Mouse (Mus musculus): Measurements from ENCODE around the gene Cpa4. TPM values are rescaled to one million over a fixed set of nuclear protein-coding genes. Genes with fewer than 3 reads are reported as not detected.

The Cpa4 gene
- polyA plus RNA-seq (2021; fragmentation: Nextera tagmentation), result 0.18 and 0.32 TPM in 2 replicates
- long read RNA-seq, experiment 1, result 0 reads
- long read RNA-seq, experiment 2, partial matches to known transcripts, result 0 of 1 reads
- long read RNA-seq, experiment 2, other reads (novel, unspliced or antisense), result 1 of 1 reads

GRCm38 (mm10) chr6:30568069-30568468 lies at the start of gene Cpa4:
Gene Cpa4, plus strand, starts transcription at chr6:30568369.

GRCm38 (mm10) chr6:30541009-30541799 lies 27.0 kb upstream of the Cpa4 start, which contains the start of gene Cpa2:
Gene Cpa2, plus strand, starts transcription at chr6:30541582.

DNA sequence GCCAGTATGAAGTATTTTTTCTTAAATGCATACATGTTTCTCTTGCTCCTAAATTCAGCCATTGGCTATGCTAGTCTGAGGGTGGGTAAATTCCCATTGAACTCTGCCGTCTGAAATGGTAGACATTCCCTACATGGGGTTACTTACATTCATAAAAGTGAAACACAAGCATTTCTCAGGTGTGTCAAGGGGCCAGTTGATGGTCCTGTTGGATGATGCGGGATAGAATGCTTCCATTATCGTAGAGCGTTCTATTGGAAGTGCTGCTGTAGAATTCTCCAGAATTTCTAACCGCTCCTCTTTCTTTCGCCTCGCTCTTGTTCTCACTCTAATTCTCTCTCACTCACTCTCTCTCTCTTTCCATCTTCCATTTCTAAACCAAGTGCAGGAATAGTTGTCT lies 42.5 kb downstream of the Cpa4 start, which contains the start of gene Cpa5:
TSS of gene Cpa5 (plus strand) at position 301 of the 400 bp plus-strand sequence.

DNA sequence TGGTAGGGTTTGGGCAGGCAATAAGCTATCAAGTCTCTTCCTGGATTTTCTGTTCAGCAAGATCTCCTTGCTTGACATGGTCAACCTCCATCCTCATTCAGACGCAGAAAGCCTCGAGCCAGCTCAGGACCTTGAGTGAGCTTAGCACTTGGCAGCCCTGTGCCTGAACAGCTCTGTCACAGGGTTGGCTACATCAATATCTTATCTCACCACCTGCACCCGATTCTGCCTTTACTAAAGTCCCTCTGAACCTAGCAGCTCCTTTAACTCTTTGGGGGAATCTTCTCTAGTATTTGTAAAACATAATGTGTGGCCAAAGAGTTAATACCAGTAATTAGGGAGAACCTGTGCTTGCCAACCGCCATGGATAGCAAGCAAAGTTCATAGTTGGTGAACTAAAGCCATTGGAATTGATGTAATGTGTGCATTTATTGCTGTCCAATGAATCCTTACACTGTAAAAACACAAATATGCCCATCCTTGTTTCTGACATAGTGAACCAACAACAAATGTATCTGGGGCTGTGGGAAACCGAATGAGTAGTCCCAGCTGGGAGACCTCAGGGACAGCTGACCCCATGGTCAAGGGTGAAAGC lies 70.6 kb downstream of the Cpa4 start, which contains the start of gene Cpa1:
TSS of gene Cpa1 (plus strand) at position 545 of the 595 bp plus-strand sequence.

Other genes with a start within 250 kb of the Cpa4 start
- 28.7 and 40.5 TPM in 2 replicates for gene Zc3hc1, start 177.3 kb upstream of the Cpa4 start, polyA plus RNA-seq (2021; fragmentation: Nextera tagmentation)
- 4.3 and 5.1 TPM in 2 replicates for gene Klhdc10, start 166.5 kb upstream of the Cpa4 start, polyA plus RNA-seq (2021; fragmentation: Nextera tagmentation)
- gene Tmem209, start 58.6 kb upstream of the Cpa4 start, polyA plus RNA-seq (2021; fragmentation: Nextera tagmentation), result 28.7 and 41.4 TPM in 2 replicates
- 0.16 and 0.25 TPM in 2 replicates for gene Ssmem1, start 58.5 kb upstream of the Cpa4 start, polyA plus RNA-seq (2021; fragmentation: Nextera tagmentation)
- gene Cpa2, start 26.8 kb upstream of the Cpa4 start, polyA plus RNA-seq (2021; fragmentation: Nextera tagmentation), result 3.5 and 4.9 TPM in 2 replicates
- gene Cpa5, start 42.6 kb downstream of the Cpa4 start, polyA plus RNA-seq (2021; fragmentation: Nextera tagmentation), result 0.11 TPM in 1 of 2 replicates, not detected in the other
- not detected in 2 replicates for gene Cpa1, start 70.8 kb downstream of the Cpa4 start, polyA plus RNA-seq (2021; fragmentation: Nextera tagmentation)
- 3.0 and 8.3 TPM in 2 replicates for gene Cep41, start 125.4 kb downstream of the Cpa4 start, polyA plus RNA-seq (2021; fragmentation: Nextera tagmentation)
- gene Mest, start 155.2 kb downstream of the Cpa4 start, polyA plus RNA-seq (2021; fragmentation: Nextera tagmentation), result 46.8 and 66.7 TPM in 2 replicates